Mouse (Mus musculus): ENCODE measurements at regions not wholly inside any gene's neighbourhood (a gene's known extent, or its start where the extent isn't known, plus 50 kb on each side); places are given as distances from the start of the nearest gene placed in this dataset.

DNA sequence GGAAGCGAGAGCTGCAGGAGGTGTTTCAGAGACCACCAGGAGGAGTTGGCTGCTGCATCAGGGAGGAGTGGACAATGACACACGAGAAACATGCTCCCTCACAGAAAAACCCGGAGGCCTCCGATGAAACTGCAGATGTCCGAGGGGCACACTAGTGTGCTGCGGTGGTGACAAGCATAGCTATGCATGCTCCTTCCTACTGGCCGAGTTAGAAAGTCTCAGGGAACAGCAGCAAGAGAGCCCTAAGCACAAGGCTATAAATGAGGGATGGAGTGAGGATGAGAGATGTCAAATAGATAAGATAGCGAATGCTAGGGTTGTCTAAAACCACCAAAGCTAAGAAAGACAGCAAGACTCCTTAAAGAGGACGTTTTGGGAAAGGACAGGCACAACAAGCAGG, 328.4 kb upstream of the Adgrl2 start:
- DNase-seq (ENCODE audit: low spot score) = no peak

DNA sequence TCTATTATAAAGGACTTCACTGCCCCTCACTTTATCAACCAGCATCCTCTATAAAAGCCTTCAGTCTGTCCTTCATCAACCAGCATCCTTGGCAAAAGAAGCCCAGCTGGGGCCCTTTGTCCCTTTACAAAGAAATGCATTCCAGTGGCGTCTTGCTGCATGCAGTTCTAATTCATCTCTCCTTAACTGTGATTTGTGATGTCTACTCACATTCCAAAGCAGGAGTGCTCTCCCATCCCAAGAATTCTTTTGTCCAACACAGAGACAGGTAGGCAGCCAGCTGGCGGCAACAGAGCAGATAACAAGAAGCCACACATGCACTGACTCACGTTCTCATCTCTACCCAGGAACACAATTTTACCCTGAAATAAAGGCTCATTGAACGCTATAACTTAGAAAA, 323.9 kb upstream of the Adgrl2 start:
- no peak for DNase-seq (ENCODE audit: low spot score)

DNA sequence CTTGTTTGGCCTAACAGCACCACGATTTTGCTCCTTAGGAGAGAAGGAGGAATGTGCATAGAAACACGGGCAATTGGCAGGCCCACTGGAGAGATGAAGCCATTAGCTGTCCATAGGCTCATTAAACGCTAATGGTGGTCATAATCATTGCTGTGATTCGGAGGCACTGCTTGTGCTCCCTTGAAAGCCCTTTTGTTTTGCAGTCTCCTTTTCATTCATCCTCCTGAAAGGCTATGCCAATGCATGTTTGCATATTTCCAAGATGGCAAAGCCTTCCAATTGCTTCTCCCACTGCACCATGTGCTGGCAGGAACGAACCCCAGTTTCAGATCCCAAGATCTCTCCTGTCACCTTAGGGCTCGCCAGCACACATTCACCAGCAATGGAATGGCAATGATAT, 322.9 kb upstream of the Adgrl2 start:
- DNase-seq (ENCODE audit: low spot score) = no peak

DNA sequence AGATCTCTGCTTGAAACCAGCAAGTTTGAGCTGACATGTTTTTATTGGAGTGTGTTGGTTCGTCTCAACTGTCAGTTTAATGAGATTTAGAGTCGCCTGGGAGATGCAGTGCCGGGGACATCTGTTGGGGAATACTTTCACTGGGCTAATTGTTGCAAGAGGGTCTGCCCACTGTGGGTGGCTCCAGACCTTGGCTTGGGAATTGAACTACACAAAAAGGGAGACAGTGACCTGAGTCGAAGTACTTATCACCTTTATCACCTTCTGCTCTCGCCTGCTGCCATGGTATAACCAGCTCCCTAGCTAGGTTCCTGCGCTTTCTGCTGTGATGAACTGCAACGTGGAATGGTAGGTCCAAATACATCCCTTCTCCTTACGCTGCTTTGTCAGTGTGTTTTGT, 321.2 kb upstream of the Adgrl2 start:
- no peak for DNase-seq (ENCODE audit: low spot score)

DNA sequence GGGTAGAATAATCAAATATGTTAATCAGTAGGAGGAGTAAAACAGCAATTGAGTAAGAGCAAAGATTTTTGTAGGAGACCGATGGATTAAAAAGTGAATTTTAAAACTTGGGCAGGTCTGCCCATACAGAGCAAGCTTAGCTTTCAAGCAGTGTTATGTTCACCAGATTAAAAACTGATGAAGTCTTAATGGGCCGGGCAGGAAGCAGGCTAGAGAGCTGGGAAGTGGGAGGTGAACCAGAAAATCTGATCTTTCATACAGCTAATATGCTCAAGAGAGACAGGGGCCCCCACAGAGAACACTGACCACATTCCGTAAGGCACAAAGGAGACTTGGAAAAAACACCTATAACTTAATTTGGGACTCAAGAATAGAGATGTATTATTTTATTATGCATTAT, 316.4 kb upstream of the Adgrl2 start:
- DNase-seq (ENCODE audit: low spot score) = no peak

DNA sequence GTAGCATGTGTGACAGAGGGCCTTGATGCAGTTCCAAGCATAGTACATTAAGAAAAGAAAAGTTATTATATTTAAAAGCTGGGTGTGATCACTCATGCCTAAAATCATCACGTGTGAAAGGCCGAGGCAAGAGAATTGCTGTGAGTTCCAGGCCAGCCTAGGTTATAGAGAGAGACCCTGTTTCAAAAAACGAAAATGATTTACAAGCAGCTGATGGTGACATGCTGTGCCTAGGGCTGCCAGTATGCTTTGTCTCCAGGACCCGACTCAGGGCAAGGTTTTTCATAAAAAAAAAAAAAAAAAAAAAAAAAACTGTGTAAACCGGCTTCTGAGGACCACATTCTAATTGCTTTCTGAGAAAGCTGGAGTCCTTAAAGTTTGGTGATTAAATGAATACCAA, 315.9 kb upstream of the Adgrl2 start:
- no peak for DNase-seq (ENCODE audit: low spot score)

DNA sequence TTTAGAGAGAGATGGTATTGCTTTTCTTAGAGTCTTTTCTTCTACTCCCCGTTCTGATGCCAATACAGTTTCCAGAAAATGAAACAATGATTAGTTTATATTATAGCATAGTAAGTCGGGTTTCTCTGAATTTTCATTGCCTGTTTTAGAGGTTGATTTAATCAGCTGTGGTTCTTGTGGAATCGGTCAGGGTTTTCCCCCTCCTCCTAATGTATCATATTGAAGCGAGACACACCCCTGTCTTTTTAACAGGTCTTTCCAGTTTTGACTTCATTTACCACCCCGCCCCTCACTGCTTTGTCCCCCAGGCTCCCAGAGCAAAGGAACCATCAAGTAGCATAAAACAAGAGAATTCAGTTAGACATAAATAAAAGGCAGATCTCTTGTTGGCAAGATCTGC, 315.1 kb upstream of the Adgrl2 start:
- no peak for DNase-seq (ENCODE audit: low spot score)

DNA sequence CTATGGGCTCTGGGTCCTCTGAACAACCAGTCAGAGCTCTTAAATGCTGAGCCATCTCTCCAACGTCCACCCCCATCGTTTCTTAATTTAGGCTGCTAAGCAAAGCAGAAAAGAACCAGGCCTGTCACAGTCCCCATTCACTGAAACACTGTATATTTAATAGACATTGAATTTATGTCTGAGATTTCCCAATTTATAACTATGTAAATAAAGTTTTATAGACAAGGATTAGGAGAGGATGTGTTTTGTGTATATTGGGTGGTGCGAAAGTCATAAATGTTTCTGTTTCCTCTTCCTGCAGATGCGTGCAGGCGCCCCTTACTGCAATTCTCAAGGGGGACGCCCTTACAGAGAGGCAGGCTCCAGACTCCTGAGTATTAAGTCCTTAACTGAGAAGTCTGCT, 314.7 kb upstream of the Adgrl2 start:
- no peak for DNase-seq (ENCODE audit: low spot score)

DNA sequence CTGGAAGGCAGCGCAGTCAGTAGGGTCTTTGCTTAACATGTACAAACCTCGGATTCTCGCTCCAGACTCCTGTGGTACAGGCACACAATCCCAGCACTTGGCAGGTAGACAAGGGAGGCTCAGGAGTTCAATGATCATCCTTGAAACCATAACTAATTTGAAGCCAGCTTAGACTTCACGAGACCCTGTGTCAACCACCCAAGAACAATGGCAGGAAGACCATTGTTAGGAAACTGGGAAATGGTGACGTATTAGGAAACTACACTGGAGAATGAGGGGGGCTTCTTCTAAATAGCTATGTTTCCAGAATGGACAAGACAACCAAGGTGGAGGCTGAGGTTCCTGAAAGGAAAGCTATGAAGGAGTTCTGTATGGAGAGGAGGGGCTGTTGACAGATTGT, 313.1 kb upstream of the Adgrl2 start:
- no peak for DNase-seq (ENCODE audit: low spot score)

DNA sequence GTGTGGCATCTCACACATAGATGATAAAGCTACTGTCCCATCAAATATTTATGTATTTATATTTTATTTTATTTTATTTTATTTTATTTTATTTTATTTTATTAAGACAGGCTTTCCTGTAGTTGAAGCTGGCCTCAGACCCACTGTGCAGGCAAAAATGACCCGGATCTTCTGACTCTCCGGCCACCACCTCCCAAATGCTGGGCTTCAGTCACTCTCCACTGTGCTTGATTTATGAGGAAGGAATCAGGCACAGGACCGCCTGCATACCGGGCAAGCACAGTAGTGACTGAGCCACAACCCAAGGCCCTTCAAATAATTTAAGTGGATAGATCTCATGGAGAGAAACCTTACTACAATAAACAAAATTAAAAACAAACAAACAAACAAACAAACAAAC, 309.6 kb upstream of the Adgrl2 start:
- no peak for DNase-seq (ENCODE audit: low spot score)

DNA sequence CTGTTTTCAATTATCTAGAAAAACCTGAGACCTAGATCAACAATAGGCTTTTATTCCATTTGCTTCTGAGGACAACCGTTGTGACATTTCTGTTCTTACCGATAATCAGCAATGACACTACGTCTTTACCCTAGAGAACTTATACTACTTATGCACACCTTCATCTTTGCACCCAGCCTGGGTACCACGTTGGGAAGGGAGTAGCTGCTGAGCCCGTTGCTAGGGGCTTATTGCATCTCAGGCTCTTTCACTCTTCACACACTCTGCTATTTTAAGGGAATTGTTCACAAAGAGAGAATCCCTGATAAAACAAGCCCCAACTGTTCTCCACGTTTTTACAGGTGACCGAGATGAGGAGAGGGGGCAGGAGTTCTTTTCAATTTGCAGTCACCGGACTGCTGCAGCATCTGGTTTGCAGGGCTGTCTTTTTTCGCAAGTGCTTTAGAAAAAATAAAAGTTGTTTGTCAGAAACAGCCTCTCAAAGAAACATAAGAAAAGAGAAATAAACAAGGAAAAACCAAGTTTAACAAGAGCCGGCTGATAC, 306.1 kb upstream of the Adgrl2 start:
- DNase-seq (ENCODE audit: low spot score) = no peak

DNA sequence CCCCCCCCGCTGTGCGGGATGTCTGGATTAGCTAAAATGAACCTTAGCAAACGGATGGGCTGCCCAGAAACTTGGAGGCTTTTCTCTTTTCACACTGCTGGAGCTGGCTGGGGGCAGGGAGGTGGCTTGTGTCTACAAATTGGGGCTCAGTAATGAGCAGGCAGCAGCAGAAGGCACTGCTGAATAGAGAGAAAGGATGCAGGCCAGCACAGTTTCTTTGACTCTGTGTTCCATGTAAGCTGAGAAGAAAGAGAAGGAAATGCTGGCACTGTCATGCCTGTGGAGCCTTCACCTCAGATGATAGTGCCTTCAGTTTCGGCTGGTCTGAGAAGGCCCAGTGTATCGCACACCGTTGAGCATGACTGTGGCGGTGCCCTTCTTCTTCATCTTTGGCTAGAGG, 305.6 kb upstream of the Adgrl2 start:
- no peak for DNase-seq (ENCODE audit: low spot score)

DNA sequence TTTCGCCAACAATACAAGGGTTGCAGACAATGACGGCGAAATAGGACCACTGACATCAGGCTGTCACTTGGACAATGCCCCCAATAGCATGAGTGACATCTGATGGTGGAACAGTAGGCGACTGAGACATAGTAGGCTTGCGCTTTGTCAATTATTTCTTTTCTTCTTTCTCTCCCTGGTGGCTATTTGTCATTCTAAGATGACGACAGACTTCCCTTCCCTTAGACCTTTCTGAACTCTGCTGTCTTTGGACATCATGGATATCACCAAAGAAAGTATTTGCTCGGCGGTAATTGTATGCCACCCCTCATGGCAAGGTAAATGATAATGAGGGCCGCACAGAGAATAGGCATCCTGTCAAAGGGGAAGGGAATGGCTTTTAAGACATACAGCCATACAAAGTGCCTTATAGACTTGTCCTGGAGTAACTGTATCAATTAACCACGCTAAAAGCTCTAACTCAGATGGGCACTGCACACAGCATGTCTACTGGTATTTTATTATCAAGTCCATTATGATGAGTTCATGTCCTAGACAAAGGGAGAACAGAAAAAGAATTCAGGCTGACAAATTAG, 305.0 kb upstream of the Adgrl2 start:
- DNase-seq (ENCODE audit: low spot score) = no peak

DNA sequence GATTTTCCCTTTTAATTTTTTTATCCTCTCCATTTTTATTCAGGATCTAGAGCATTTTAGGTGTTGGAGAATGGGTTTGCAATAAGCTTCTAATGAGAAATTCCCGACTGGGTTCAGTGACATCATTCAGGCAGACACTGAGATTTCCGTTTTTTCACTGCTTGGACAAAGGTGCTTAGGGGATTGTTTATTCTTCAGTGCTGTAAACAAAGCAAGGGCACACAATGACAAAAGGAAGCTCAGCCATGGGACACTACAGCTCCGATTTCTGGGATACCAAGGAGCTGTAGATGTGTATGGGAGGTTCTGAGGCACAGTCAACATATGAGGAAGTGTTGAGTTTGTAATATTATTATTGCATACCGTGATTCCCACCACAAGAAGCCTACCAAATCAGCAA, 304.1 kb upstream of the Adgrl2 start:
- no peak for DNase-seq (ENCODE audit: low spot score)

DNA sequence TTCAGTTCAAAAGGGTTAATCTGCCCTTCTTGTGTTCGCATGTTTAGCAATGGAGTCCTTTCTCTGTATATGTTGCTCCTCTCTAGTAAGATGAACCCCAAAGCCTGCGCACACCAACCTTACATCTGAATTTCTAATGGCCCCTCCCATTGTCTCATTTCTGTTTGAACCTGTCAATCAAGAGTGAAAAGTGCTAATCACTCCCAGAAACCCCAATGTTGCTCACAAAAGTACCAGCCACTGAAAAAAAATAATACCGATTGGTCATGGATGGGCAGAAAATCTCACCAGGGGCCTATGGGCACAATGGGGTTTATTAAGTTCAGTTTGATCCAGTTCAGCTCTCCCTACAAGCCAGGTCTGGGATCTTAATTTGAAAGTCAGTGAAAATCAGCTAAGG, 302.1 kb upstream of the Adgrl2 start:
- no peak for DNase-seq (ENCODE audit: low spot score)

DNA sequence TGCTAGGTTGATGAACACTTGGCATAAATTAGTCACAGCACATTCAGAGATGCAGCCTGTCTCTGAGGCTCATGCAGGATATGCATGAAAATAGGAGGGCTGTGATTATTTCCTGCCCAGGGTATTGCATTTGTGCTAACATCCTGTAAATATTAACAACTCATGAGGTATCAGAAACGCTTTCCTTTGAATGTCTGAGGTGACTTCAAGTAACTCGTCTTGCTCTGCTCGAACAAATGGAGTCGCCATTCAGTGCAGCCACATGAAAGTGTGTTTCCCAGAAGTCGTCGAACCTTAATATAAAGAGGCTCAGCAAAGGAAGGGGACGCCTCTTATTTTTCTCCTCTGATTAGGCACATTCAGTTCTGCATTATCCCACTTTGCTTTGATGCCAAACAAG, 301.1 kb upstream of the Adgrl2 start:
- DNase-seq (ENCODE audit: low spot score) = no peak

DNA sequence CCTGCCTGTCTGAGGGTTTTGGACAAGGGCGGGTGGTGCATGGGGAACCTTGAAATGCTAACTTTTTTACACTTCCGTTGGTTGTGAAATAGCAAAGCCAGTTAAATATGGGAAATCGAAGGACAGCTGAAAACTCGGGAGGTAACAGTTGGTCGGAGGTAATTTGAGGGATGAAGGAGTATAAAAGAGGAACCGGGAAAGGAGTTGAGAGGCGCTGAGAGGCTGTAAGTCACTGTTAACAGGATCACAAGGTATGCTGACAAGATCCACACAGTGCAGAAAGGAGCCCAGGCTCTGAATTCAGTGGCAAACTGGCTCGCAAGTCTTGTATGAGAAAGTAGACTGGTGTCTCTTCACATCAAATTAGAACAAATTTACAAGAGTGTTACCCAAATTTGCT, 299.9 kb upstream of the Adgrl2 start:
- DNase-seq (ENCODE audit: low spot score) = no peak

DNA sequence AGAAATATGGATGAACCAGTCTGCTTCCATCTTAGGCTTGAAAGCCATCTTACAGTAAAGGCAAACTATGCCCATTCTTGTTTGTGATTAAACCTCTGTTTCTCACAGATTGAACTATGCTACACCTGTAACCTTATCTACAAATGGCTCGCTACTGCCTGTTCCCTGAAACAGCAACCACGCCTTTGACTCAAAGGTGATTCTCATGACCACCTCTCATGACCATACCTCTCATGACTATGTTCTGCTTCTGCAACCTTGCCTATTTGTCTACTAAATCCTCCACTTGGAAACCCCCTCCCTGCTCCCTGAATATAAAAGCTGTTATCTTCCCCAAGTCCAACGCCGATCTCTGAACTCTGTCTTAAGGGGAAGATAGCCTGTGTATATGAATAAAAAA, 296.7 kb upstream of the Adgrl2 start:
- no peak for DNase-seq (ENCODE audit: low spot score)

DNA sequence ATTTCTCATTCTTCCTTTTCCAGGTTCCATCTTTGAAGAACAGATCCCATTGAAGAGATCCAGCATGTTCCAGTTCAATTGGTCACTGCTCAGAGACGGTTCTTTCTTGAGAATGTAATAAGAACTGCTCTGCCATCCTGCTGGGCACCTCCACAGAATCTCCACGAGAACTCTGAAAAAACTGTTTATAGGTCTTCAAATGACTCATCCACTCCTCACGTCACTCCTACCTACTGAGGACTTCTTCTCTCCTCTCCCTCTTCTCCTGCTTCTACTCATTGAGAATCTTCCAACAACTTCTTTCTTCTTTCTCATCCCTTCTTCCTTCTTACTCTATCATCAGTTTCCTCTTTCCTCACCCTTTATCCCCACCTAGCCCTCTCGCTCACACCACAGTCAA, 294.6 kb upstream of the Adgrl2 start:
- DNase-seq (ENCODE audit: low spot score) = no peak

DNA sequence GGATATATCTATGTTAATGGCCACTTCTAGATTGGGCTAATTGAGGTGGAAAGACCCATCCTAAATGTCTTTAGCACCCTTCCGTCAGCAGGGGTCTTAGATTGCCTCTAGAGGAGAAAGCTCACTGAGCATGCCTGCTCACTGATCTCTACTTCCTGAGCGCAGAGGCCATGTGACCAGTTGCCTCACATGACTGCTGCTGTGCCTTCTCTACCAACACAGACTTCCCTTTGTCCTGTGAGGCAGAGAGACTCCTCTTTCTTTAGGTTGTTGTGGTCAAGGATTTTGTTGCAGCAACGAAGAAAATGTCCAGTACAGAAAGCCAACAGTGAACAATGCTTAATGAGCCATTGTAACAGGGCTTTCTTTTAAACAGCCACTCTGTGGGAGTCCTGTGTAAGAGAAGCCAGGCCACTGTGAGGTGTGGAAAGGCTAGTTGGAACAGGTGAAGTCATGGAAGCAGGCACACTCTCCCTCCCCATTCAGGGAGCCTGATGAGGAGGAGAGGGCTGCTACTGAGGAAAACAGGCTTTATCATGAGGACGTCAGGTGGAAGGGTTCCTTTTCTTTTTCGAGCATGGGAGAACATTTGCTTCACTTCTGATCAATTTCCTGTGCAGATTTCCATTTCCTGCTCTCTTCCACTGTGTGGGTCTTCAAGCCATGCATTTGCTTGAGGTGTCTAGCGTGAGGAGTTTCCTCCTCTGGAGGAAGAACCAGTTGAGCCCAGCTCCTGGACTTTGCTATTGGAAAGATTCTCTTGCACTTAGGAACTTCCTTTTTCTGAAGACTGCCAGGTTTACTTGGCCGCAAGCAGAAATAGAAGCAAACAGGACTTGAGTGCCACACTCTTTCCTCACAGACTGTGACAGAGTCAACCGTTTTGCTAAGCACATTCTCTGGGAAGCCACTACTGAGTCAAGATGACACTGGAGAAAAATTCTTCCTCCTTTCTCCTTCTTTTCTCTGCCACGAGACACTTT, 290.7 kb upstream of the Adgrl2 start:
- DNase-seq (ENCODE audit: low spot score) = no peak

DNA sequence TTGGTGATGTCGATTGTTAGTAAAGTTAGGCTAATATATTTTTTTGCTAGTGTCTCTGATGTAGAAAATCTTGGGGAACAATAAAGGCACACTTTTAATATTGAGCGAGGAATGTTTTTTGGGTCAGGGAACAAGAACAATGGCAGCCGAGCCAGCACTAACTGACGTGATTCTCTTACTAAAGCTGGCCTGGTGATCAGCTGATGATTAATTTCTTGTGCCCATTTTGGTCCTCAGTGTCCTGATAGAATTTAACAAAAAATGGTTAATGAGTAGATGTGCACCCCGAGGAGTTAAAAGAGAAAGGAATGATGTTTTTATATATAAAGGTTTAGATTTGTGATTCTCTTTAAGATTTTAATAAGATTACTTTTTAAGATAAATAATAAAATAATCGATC, 289.0 kb upstream of the Adgrl2 start:
- DNase-seq (ENCODE audit: low spot score) = no peak

DNA sequence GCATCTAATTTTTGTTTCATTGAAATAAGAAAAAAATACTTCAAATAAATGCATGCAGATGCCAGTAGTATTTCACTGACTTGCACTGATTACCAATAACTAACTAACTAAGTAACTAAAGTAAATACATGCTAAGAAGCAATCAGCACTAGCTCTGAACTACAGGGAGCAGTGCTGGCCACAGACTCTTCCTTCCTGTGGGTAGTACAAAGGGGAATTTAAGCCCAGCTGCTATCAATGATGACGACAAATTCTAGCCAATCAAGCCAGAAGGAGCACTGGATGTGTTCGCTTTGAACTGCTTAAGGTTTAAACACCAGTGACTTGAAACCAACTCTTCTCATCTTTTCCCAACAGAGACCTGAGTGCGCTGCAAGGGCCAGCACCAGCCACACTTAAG, 287.5 kb upstream of the Adgrl2 start:
- no peak for DNase-seq (ENCODE audit: low spot score)

DNA sequence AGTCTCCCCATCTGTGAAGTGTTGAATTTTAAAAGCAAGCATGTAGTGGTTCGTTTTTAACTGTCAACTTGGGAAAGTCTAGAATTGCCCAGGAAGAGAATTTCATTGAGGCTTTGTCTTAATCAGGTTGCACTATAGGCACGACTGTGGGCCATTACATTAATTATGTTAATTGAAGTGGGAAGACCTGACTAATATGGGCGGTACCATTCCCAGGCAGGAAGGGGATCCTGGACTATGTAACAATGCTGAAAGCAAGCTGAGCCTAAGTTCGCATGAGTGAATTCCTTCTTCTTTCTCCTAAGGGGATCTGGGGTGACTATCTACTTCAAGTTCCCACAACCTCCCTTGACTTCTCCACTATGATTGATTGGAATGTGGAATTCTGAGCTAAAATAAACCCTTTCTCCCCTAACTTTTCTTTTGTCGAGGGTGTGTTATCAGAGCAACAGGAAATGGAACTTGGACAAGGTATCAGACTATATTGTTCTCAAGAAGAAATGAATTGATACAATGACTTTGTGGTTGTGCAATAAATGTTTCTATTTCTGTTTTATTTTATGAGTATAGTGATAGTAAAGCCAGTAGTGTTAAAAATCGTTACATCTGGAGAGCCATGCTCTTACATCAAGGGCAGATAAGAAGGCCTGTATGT, 285.2 kb upstream of the Adgrl2 start:
- no peak for DNase-seq (ENCODE audit: low spot score)

Measured in testis, postnatal 10 days (tissue).